In genomic region chr1:64790806-64791790, GRCm38 (mm10) we compare ENCODE assay signal across 8 mouse cellular contexts. TPM values are rescaled to one million over a fixed set of nuclear protein-coding genes. Genes with fewer than 3 reads are reported as not detected.
DNase-seq lines count a peak whose midpoint lies in the region; ATAC-seq and TF ChIP-seq lines count a peak whose summit lies in the region.

No protein-coding gene starts in this region.

- H3K27me3 ChIP-seq in testis, adult 2 months (ENCODE audit: control insufficient read depth, insufficient read depth, low read length): no peaks in the 10 kb centered on the region
- H3K27me3 ChIP-seq in heart, embryonic 12.5 days (replicated peaks): no peaks in the 10 kb centered on the region
- no peaks in the 10 kb centered on the region for H3K27me3 ChIP-seq in limb, embryonic 15.5 days

- no peaks in the 10 kb centered on the region for H3K4me1 ChIP-seq in testis, adult 2 months (ENCODE audit: control insufficient read depth, insufficient read depth, low read length)
- peaks cover 60% of the 10 kb centered on the region for H3K4me1 ChIP-seq in heart, embryonic 12.5 days (replicated peaks)
- H3K4me1 ChIP-seq in limb, embryonic 15.5 days: peaks cover 34% of the 10 kb centered on the region

- no peak for TF ChIP-seq POLR2A in testis, adult 2 months (IDR thresholded peaks at IDR 0.05; ENCODE audit: control insufficient read depth, low read depth, low read length)

- peak overlapping the region; percentile 18 for H3K4me2 ChIP-seq in heart, embryonic 12.5 days
- no peak overlapping the region for H3K4me2 ChIP-seq in limb, embryonic 15.5 days

- no peak overlapping the region for H3K9ac ChIP-seq in heart, embryonic 12.5 days
- H3K9ac ChIP-seq in limb, embryonic 15.5 days: no peak overlapping the region

- ATAC-seq in heart, embryonic 12.5 days (ENCODE audit: insufficient number of reproducible peaks, low FRiP score): peak; percentile 78
- ATAC-seq in limb, embryonic 15.5 days (ENCODE audit: insufficient number of reproducible peaks, low FRiP score, low TSS enrichment, low read depth): no peak
- no peak for ATAC-seq in erythroid progenitor cell, adult 5-6 weeks (replicated peaks; ENCODE audit: low FRiP score, poor library complexity, severe bottlenecking)

- H3K9me3 ChIP-seq in heart, embryonic 12.5 days (replicated peaks): no peaks in the 10 kb centered on the region
- H3K9me3 ChIP-seq in limb, embryonic 15.5 days: no peaks in the 10 kb centered on the region

- H3K27ac ChIP-seq in testis, adult 2 months (ENCODE audit: control insufficient read depth, insufficient read depth, low read depth, low read length): no peak overlapping the region
- peak overlapping the region; percentile 79 for H3K27ac ChIP-seq in heart, embryonic 12.5 days (ENCODE audit: poor library complexity, severe bottlenecking)
- H3K27ac ChIP-seq in limb, embryonic 15.5 days: peak overlapping the region; percentile 80

- 29% methylated on average over 9 of the region's 9 CpGs for WGBS in heart, embryonic 12.5 days
- 50% methylated on average over 9 of the region's 9 CpGs for WGBS in limb, embryonic 15.5 days

- DNase-seq in gastrocnemius, postnatal 14 days: peak; percentile 24
- DNase-seq in gastrocnemius, postnatal 36 days: no peak
- no peak for DNase-seq in testis, postnatal 14 days (ENCODE audit: low spot score)
- DNase-seq in liver: no peak

- intact Hi-C loops in gastrocnemius, postnatal 14 days (cut with DNase I; ENCODE audit: low total_unique reads): no loop called here
- intact Hi-C loops in gastrocnemius, postnatal 36 days (cut with DNase I): loop anchor here (5.0 kb wide), 1 partner anchor 54 kb away; the partner anchor contains the start of gene Fzd5

- H3K36me3 ChIP-seq in testis, adult 2 months (ENCODE audit: control insufficient read depth, insufficient read depth, low read length): peaks cover 1% of the 10 kb centered on the region; the same call in 1 of the 2 replicates
- H3K36me3 ChIP-seq in heart, embryonic 12.5 days: peaks cover 8% of the 10 kb centered on the region
- no peaks in the 10 kb centered on the region for H3K36me3 ChIP-seq in limb, embryonic 15.5 days

- TF ChIP-seq CTCF in testis, adult 2 months (IDR thresholded peaks at IDR 0.05; ENCODE audit: control insufficient read depth, insufficient read depth, insufficient replicate concordance, low read depth, low read length): 0 out of 2 replicates have a peak, but pooled peaks have one; percentile 12

- no peak overlapping the region for H3K4me3 ChIP-seq in testis, adult 2 months (ENCODE audit: control insufficient read depth, low read depth, low read length)
- no peak overlapping the region for H3K4me3 ChIP-seq in heart, embryonic 12.5 days
- no peak overlapping the region for H3K4me3 ChIP-seq in limb, embryonic 15.5 days

RNA-seq across cellular contexts. Expression of gene Fzd5, which starts 53.5 kb away (rescaled TPM):
- 1 to 10 TPM; 1.6 to 1.8 TPM for total RNA-seq in gastrocnemius, postnatal 14 days (2021)
- total RNA-seq in gastrocnemius, postnatal 36 days (2021): 1 to 10 TPM; 1.5 to 1.9 TPM
- 1.8 and 1.9 TPM in 2 replicates for polyA plus RNA-seq in testis, adult 2 months (2012; rRNA removed)
- polyA plus RNA-seq in heart, embryonic 12.5 days (2016; fragmentation: Nextera tagmentation; extraction: Ambion mirVana): 1.7 and 2.0 TPM in 2 replicates
- 1.8 and 1.9 TPM in 2 replicates for polyA plus RNA-seq in limb, embryonic 15.5 days (2015; fragmentation: Nextera tagmentation; extraction: Ambion mirVana)
- 6.1 and 10.1 TPM in 2 replicates for total RNA-seq in erythroid progenitor cell, adult 5-6 weeks (2015; ENCODE audit: low replicate concordance)
- 8.9 and 11.6 TPM in 2 replicates for total RNA-seq in erythroid progenitor cell, adult 5-6 weeks (2017; ENCODE audit: low replicate concordance)
